Mouse (Mus musculus): ENCODE results near the gene Xirp2. TPM values are rescaled to one million over a fixed set of nuclear protein-coding genes. Genes with fewer than 3 reads are reported as not detected.

Gene Xirp2
- total RNA-seq, 2 experiments from 2014 or later: not detected

DNA sequence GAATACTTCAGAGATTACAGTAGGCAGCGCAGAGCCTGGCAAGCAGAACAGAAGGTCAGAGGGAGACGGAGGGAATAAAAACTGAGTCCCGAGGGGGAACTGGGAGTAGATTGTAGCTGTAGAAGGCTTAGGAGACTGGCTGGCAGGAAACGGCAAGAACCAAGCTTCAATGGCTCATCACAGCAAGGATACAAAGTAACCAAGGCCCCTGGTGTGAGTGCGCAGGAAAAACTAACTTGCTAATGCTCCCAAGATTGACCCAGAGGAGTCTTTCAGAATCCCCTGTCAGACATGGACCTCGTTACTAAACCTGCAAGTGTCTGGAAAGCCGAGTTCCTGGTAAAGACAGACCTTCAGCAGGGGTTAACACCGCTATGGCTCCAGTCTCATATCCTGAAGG lies 98.6 kb downstream of the Xirp2 start:
- ATAC-seq (replicated peaks; ENCODE audit: poor library complexity, severe bottlenecking): no peak

DNA sequence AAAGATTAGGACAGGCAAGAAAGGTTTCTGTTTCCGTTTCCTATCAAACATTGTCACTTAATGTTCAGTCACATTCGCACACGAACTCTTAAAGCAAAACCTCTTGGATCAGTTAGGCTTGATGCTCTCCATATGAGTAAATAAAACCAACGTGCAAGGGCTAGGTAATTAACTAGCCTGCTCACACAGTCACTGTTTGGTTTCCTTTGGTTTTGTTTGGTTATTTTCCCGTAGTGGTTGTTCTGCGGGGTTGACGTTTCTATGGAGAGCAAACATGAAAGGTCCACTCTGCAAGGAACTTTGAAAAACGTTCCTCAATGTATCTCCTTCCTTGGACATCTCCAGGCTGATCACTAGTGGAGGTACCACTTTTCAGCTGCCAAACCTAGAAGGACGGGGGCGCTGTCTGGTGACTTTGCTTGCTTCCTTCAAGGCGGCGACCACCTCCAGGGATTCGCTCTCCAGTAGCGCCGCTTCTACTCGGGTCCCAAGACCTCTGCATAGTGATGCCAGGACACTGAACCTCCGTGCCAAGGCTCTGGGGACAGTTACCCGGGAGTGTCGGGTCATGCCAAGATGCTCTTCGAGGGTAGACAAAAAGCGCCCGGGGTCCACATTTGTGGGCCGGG lies 119.2 kb downstream of the Xirp2 start:
- ATAC-seq (replicated peaks; ENCODE audit: poor library complexity, severe bottlenecking): 0 out of 2 replicates have a peak, but pooled peaks have one; percentile 5

GRCm38 (mm10) chr2:67565480-67566331 lies 119.9 kb downstream of the Xirp2 start, which contains the start of gene B3galt1:
Gene B3galt1, plus strand, starts transcription at chr2:67565871.
- peak; percentile 81 for ATAC-seq (replicated peaks; ENCODE audit: poor library complexity, severe bottlenecking)

GRCm38 (mm10) chr2:67566566-67566965 lies 120.8 kb downstream of the Xirp2 start:
- no peak for ATAC-seq (replicated peaks; ENCODE audit: poor library complexity, severe bottlenecking)

- no peak for ATAC-seq (replicated peaks; ENCODE audit: poor library complexity, severe bottlenecking)
These were observed 121.4 kb downstream of the Xirp2 start for GRCm38 (mm10) chr2:67567141-67567680.

Other genes with a start within 250 kb of the Xirp2 start
- gene Gm21830, start 32.3 kb upstream of the Xirp2 start, total RNA-seq (2014; fragmentation: Nextera tagmentation): not detected in 2 replicates
- not detected in 2 replicates for gene Gm21830, start 32.3 kb upstream of the Xirp2 start, total RNA-seq (2017)
- not detected in 2 replicates for gene Gm26727, start 12.8 kb upstream of the Xirp2 start, total RNA-seq (2014; fragmentation: Nextera tagmentation)
- gene Gm26727, start 12.8 kb upstream of the Xirp2 start, total RNA-seq (2017): not detected in 2 replicates
- not detected in 2 replicates for gene B3galt1, start 119.9 kb downstream of the Xirp2 start, total RNA-seq (2014; fragmentation: Nextera tagmentation)
- not detected in 2 replicates for gene B3galt1, start 119.9 kb downstream of the Xirp2 start, total RNA-seq (2017)